Mouse (Mus musculus) lung, embryonic 15.5 days (tissue): ENCODE measurements at regions not wholly inside any gene's neighbourhood (a gene's known extent, or its start where the extent isn't known, plus 50 kb on each side); places are given as distances from the start of the nearest gene placed in this dataset.

Source experiments
- ATAC-seq: fragments of 200-750 bp; cut with Nextera tagmentation; 2 replicates; pipeline ENCODE4 v1.8.0; 2017; ENCODE audit warnings: moderate number of reproducible peaks, borderline replicate concordance; ENCODE audit not compliant: low FRiP score, low TSS enrichment; ENCODE audit errors: extremely low read depth
- H3K27ac ChIP-seq: fragments of 300-500 bp; sonication (generic); 2 replicates; pipeline ENCODE4 v1.5.1; 2015; ENCODE audit warnings: moderate library complexity, mild to moderate bottlenecking, inconsistent platforms
- H3K27me3 ChIP-seq: fragments of 300-500 bp; sonication (generic); 2 replicates; pipeline ENCODE4 v1.6.1; 2015; ENCODE audit warnings: inconsistent platforms
- H3K36me3 ChIP-seq: fragments of 300-500 bp; sonication (generic); 2 replicates; pipeline ENCODE4 v1.6.1; 2015; ENCODE audit warnings: inconsistent platforms
- H3K4me1 ChIP-seq: fragments of 300-500 bp; sonication (generic); 2 replicates; pipeline ENCODE4 v1.6.1; 2015; ENCODE audit warnings: inconsistent platforms
- H3K4me2 ChIP-seq: fragments of 300-500 bp; sonication (generic); 2 replicates; pipeline ENCODE4 v1.6.1; 2015; ENCODE audit warnings: inconsistent platforms, mild to moderate bottlenecking, moderate library complexity
- H3K4me3 ChIP-seq: fragments of 300-500 bp; sonication (generic); 2 replicates; pipeline ENCODE4 v1.5.1; 2015; ENCODE audit warnings: mild to moderate bottlenecking, inconsistent platforms
- H3K9ac ChIP-seq: fragments of 300-500 bp; sonication (generic); 2 replicates; pipeline ENCODE4 v1.6.1; 2015; ENCODE audit warnings: inconsistent platforms
- H3K9me3 ChIP-seq: fragments of 300-500 bp; sonication (generic); 2 replicates; pipeline ENCODE4 v1.6.1; 2016; ENCODE audit warnings: inconsistent platforms
- WGBS: fragments of 180-500 bp; shearing (Covaris S2); methylation state at CpG from one replicate; pipeline ENCODE4 v1.1.7; 2015; 5-methylcytosine and 5-hydroxymethylcytosine counted together

DNA sequence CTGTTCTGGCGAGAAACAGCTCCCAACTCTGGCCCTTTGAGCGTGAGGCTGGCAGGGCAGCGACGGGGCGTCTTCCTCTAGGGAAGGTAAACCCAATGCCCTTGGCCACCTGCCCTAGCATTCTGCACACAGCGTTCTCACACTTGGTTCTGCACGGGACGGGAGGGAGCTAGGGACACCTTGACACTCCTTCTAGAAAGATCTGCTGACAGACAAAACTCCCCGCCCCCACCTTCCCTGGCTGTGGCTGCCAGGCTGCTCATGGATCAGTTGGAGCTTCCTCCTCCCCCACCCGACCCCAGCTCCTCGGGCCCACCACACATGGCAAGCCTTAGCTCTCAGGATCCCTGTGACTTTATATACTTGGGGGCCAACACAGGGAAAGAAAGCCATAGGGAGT is 102.3 kb upstream of the Lhx1 start:
- H3K9me3 ChIP-seq: no peaks in the 10 kb centered on the region
- H3K9ac ChIP-seq: no peak overlapping the region
- H3K36me3 ChIP-seq: no peaks in the 10 kb centered on the region
- H3K4me3 ChIP-seq: no peak overlapping the region
- no peak overlapping the region for H3K4me2 ChIP-seq
- no peak for ATAC-seq
- WGBS: 63% methylated on average over 11 of the region's 11 CpGs
- no peaks in the 10 kb centered on the region for H3K27me3 ChIP-seq
- no peaks in the 10 kb centered on the region for H3K4me1 ChIP-seq
- H3K27ac ChIP-seq: no peak overlapping the region

DNA sequence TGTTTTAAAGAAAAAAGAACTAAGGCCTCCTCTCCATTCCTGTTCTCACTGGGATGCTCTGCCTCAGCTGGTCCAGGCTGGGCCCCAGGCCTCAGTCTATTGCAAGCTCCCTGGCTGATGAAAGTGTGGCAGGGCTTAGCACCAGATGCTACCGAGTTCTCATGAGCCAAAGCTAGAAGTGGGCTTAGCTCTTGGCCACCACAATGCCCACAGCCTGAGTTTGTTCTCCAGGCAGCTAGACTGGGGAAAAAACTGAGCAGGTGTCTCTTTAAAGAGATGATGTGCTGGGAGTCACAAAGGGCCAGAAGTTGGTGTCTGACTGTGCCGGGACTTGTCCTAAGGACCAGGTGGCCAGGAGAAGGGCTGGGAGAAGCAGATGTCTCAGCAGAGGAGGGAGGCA is 101.9 kb upstream of the Lhx1 start:
- 55% methylated on average over 2 of the region's 2 CpGs for WGBS
- no peaks in the 10 kb centered on the region for H3K9me3 ChIP-seq
- H3K9ac ChIP-seq: no peak overlapping the region
- H3K36me3 ChIP-seq: no peaks in the 10 kb centered on the region
- no peaks in the 10 kb centered on the region for H3K4me1 ChIP-seq
- no peak overlapping the region for H3K27ac ChIP-seq
- H3K4me3 ChIP-seq: no peak overlapping the region
- no peak overlapping the region for H3K4me2 ChIP-seq
- no peak for ATAC-seq
- H3K27me3 ChIP-seq: no peaks in the 10 kb centered on the region

- H3K27me3 ChIP-seq: no peaks in the 10 kb centered on the region
- WGBS: 9% methylated on average over 5 of the region's 5 CpGs
These were observed 98.8 kb upstream of the Lhx1 start for GRCm38 (mm10) chr11:84624100-84624499.

DNA sequence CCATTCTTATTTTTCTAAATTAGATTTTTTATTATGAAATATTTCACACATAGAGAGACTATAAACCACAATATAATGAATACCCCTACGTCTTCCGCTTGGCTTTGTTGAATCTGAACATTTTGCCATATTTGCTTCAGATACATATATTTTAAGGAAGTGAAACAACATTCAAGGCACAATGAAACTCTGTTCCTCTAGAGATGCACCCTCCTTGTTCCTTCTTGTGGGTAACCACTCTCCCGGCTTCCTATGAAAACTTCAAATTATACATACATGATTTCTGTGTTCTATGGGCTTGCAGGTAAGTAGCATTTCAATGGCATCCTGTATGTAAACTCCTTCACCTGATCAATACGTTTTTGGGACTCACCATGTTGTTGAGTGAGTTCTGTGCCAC is 94.4 kb upstream of the Lhx1 start:
- no peak overlapping the region for H3K27ac ChIP-seq
- no peaks in the 10 kb centered on the region for H3K4me1 ChIP-seq
- 88% methylated on average over 4 of the region's 4 CpGs for WGBS
- H3K4me2 ChIP-seq: no peak overlapping the region
- no peaks in the 10 kb centered on the region for H3K9me3 ChIP-seq
- ATAC-seq: no peak
- no peaks in the 10 kb centered on the region for H3K36me3 ChIP-seq
- no peak overlapping the region for H3K9ac ChIP-seq
- no peak overlapping the region for H3K4me3 ChIP-seq
- no peaks in the 10 kb centered on the region for H3K27me3 ChIP-seq

More at GRCm38 (mm10) chr11:84624100-84624499, 98.8 kb upstream of the Lhx1 start:
- H3K36me3 ChIP-seq: no peaks in the 10 kb centered on the region
- no peak overlapping the region for H3K27ac ChIP-seq
- no peaks in the 10 kb centered on the region for H3K9me3 ChIP-seq
- H3K9ac ChIP-seq: no peak overlapping the region
- no peak for ATAC-seq
- no peaks in the 10 kb centered on the region for H3K4me1 ChIP-seq
- H3K4me2 ChIP-seq: no peak overlapping the region
- no peak overlapping the region for H3K4me3 ChIP-seq

DNA sequence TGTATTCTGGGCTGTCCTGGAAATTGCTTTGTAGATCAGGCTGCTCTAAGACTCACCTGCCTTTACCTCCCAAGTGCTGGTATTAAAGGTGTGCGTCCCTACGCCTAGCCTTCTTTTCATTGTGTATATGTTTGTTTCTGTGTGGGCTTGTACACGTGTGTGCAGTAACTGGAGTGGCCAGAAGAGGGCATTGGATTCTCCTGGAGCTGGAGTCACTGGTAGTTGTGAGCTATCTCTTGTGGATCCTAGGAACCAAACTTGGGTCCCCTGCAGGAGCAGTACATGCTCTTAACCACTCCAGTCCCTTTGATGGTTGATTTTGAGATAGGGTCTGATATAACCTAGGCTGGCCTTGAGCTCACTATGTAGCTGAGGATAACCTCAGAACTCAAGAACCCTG is 93.2 kb upstream of the Lhx1 start:
- ATAC-seq: no peak
- H3K27ac ChIP-seq: no peak overlapping the region
- no peaks in the 10 kb centered on the region for H3K9me3 ChIP-seq
- H3K27me3 ChIP-seq: no peaks in the 10 kb centered on the region
- H3K9ac ChIP-seq: no peak overlapping the region
- H3K4me1 ChIP-seq: no peaks in the 10 kb centered on the region
- no peak overlapping the region for H3K4me3 ChIP-seq
- no peak overlapping the region for H3K4me2 ChIP-seq
- WGBS: 89% methylated on average over 3 of the region's 3 CpGs
- no peaks in the 10 kb centered on the region for H3K36me3 ChIP-seq

- Histone ChIP-seq H3K27ac (no peak overlapping the region), H3K36me3 (no peaks in the 10 kb centered on the region), H3K9ac (no peak overlapping the region), H3K4me1 (no peaks in the 10 kb centered on the region), H3K9me3 (no peaks in the 10 kb centered on the region), H3K4me2 (no peak overlapping the region), H3K27me3 (no peaks in the 10 kb centered on the region), H3K4me3 (no peak overlapping the region)
- ATAC-seq: no peak
- WGBS: 57% methylated on average over 9 of the region's 9 CpGs
These were observed 87.8 kb upstream of the Lhx1 start for GRCm38 (mm10) chr11:84612982-84613720.

- ATAC-seq: no peak
- WGBS: 36% methylated on average over 4 of the region's 4 CpGs
- no peaks in the 10 kb centered on the region for H3K36me3 ChIP-seq
- H3K9ac ChIP-seq: no peak overlapping the region
- H3K4me3 ChIP-seq: no peak overlapping the region
- H3K4me1 ChIP-seq: no peaks in the 10 kb centered on the region
- no peak overlapping the region for H3K4me2 ChIP-seq
- no peaks in the 10 kb centered on the region for H3K27me3 ChIP-seq
- H3K27ac ChIP-seq: no peak overlapping the region
- H3K9me3 ChIP-seq: no peaks in the 10 kb centered on the region
These were observed 86.2 kb upstream of the Lhx1 start for GRCm38 (mm10) chr11:84611625-84611879.

DNA sequence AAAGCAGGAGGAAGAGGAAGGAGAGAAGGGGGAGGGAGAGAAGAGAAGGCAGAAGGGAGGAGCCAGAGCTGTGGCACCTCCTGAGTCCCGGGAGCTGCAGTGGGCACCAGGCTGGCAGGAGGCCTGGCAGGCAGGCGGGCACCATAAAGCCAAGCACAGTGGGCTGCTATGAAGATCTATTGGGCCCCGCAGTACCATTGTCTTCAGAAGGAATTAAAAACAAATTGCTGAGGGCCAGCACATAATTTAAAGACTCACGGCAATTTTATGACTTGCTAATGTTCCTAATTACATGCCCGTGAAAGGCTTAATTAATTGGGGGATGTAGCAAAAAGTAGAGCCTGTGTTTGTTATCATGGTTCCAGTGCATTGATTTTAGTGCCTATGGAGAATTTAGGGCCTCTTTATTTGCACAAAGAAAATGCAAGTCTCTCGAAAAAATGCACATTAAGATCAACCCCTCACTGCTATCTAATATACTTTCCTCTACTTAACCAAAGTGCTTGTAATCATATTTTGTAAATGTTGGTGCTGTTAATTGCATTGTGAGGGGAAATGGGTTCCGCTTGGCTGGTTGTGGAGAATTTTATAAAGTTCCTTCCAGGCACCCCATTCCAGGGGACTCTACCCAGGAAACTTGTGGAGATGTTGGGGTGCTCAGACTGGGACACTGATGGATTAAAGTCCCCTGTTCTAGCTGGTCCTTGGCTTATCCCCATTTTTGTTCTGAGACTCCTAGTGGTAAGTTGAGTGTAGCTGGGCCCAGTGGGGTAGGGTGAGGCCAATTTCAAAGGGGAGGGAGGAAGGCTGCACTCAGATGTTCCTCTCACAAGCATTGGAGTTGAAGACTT is 85.7 kb upstream of the Lhx1 start:
- no peak for ATAC-seq
- Histone ChIP-seq H3K36me3 (no peaks in the 10 kb centered on the region), H3K9ac (no peak overlapping the region), H3K4me2 (no peak overlapping the region), H3K4me3 (no peak overlapping the region), H3K9me3 (no peaks in the 10 kb centered on the region), H3K27ac (no peak overlapping the region), H3K4me1 (no peaks in the 10 kb centered on the region), H3K27me3 (no peaks in the 10 kb centered on the region)
- 79% methylated on average over 7 of the region's 7 CpGs for WGBS

GRCm38 (mm10) chr11:84604781-84605180 is 79.4 kb upstream of the Lhx1 start:
- Histone ChIP-seq H3K4me2 (no peak overlapping the region), H3K36me3 (no peaks in the 10 kb centered on the region), H3K27ac (no peak overlapping the region), H3K9ac (no peak overlapping the region), H3K4me1 (no peaks in the 10 kb centered on the region), H3K27me3 (0 out of 2 replicates have a peak, but pooled peaks cover 3% of the 10 kb centered on the region), H3K4me3 (no peak overlapping the region), H3K9me3 (no peaks in the 10 kb centered on the region)
- WGBS: 5% methylated on average over 6 of the region's 6 CpGs
- no peak for ATAC-seq

- Histone ChIP-seq H3K27ac (no peak overlapping the region), H3K4me1 (no peaks in the 10 kb centered on the region), H3K9ac (no peak overlapping the region), H3K4me2 (no peak overlapping the region), H3K27me3 (no peaks in the 10 kb centered on the region), H3K9me3 (no peaks in the 10 kb centered on the region), H3K4me3 (no peak overlapping the region), H3K36me3 (no peaks in the 10 kb centered on the region)
- 44% methylated on average over 15 of the region's 15 CpGs for WGBS
- ATAC-seq: no peak
These were observed 74.0 kb upstream of the Lhx1 start for GRCm38 (mm10) chr11:84599267-84599841.

DNA sequence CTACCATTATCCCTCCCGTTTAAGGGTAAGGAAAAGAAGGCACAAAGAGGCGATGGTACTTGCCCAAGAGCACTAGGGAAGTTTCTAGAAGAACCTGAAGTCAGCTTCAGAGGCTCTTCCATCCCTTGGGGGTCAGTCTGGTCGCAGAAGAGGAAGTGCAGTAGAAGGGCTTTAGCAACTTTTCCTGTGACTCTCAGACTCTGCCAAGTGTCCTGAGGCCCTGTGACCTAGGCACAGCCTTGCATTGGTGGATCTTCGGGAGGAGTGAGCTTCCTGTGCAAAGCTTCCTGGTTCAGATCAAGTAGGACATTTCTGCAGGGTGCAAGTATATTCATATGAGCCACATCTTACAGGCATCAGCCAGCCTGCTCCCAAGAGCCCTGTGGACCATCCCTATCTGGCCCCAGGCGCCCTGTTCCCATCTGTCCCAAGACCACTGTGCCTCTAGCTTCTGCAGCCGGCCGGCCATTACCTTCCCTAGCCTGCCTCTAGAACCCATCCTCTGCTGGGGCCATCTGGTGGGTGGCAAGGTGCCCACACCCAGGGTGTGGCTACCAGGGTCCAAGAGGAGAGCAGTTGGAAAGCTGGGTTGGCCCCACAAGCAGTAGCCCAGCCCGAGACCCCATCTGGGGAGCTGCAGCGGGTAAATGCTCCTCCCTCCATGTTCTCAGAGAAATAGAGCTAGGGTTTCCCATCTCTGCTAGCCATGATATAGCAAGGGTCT is 72.4 kb upstream of the Lhx1 start:
- Histone ChIP-seq H3K9me3 (no peaks in the 10 kb centered on the region), H3K27me3 (no peaks in the 10 kb centered on the region), H3K4me3 (no peak overlapping the region), H3K27ac (no peak overlapping the region), H3K9ac (no peak overlapping the region), H3K36me3 (no peaks in the 10 kb centered on the region), H3K4me2 (no peak overlapping the region), H3K4me1 (no peaks in the 10 kb centered on the region)
- ATAC-seq: no peak
- WGBS: 80% methylated on average over 9 of the region's 9 CpGs
